Mouse (Mus musculus) frontal cortex, postnatal 10 days (tissue): ENCODE data around the gene Sidt1.

Experiments
- DNase-seq, 2 experiments: peaks; one replicate each; pipeline ENCODE4 v3.0.0; 2022; ENCODE audit warnings: low spot score in 2 of 2, mixed read lengths in 1 of 2

Gene Sidt1

GRCm38 (mm10) chr16:44332861-44333284 is at the start of gene Sidt1:
Sidt1 (minus strand) TSS chr16:44333196.
- DNase-seq = peak; percentile 10 to 11

GRCm38 (mm10) chr16:44381578-44381977 is 48.6 kb upstream of the Sidt1 start:
- DNase-seq = no peak

- no peak for DNase-seq
Observed at GRCm38 (mm10) chr16:44380006-44380405, 47.0 kb upstream of the Sidt1 start.

GRCm38 (mm10) chr16:44375459-44375858 is 42.5 kb upstream of the Sidt1 start:
- no peak for DNase-seq

- no peak for DNase-seq
Observed at GRCm38 (mm10) chr16:44365522-44365921, 32.5 kb upstream of the Sidt1 start.

- no peak for DNase-seq
Observed at GRCm38 (mm10) chr16:44361921-44362890, 29.2 kb upstream of the Sidt1 start.

GRCm38 (mm10) chr16:44357571-44358268 is 24.7 kb upstream of the Sidt1 start:
- no peak for DNase-seq

GRCm38 (mm10) chr16:44356291-44356690 is 23.3 kb upstream of the Sidt1 start:
- DNase-seq = no peak

- DNase-seq = no peak
Observed at GRCm38 (mm10) chr16:44349801-44350397, 16.9 kb upstream of the Sidt1 start.

GRCm38 (mm10) chr16:44347071-44347901 is 14.3 kb upstream of the Sidt1 start, which contains the start of gene Spice1:
Spice1 (plus strand) TSS chr16:44347121.
- DNase-seq = peak; percentile 82 to 93

GRCm38 (mm10) chr16:44337541-44337940 is 4.5 kb upstream of the Sidt1 start:
- no peak for DNase-seq

- DNase-seq = peak in 1 of 2 experiments; percentile 22
Observed at GRCm38 (mm10) chr16:44331995-44332860, 768 bp downstream of the Sidt1 start.

- DNase-seq = no peak
Observed at GRCm38 (mm10) chr16:44331671-44331994, 1.4 kb downstream of the Sidt1 start.

- DNase-seq = no peak
Observed at GRCm38 (mm10) chr16:44331154-44331553, 1.8 kb downstream of the Sidt1 start.

GRCm38 (mm10) chr16:44330657-44331056 is 2.3 kb downstream of the Sidt1 start:
- no peak for DNase-seq

- no peak for DNase-seq
Observed at GRCm38 (mm10) chr16:44328644-44329043, 4.4 kb downstream of the Sidt1 start.

GRCm38 (mm10) chr16:44320232-44320631 is 12.8 kb downstream of the Sidt1 start:
- DNase-seq = no peak

- DNase-seq = no peak
Observed at GRCm38 (mm10) chr16:44316350-44316749, 16.6 kb downstream of the Sidt1 start.

- no peak for DNase-seq
Observed at GRCm38 (mm10) chr16:44313422-44313821, 19.6 kb downstream of the Sidt1 start.

GRCm38 (mm10) chr16:44305606-44306005 is 27.4 kb downstream of the Sidt1 start:
- DNase-seq = no peak
